Mouse (Mus musculus): ENCODE results near the gene Trim42.

Trim42 gene

GRCm38 (mm10) chr9:97369591-97369990 lies at the start of gene Trim42:
Gene Trim42 (minus strand): TSS chr9:97369958.
- DNase-seq (ENCODE audit: low spot score in 2 of 2): no peak

DNA sequence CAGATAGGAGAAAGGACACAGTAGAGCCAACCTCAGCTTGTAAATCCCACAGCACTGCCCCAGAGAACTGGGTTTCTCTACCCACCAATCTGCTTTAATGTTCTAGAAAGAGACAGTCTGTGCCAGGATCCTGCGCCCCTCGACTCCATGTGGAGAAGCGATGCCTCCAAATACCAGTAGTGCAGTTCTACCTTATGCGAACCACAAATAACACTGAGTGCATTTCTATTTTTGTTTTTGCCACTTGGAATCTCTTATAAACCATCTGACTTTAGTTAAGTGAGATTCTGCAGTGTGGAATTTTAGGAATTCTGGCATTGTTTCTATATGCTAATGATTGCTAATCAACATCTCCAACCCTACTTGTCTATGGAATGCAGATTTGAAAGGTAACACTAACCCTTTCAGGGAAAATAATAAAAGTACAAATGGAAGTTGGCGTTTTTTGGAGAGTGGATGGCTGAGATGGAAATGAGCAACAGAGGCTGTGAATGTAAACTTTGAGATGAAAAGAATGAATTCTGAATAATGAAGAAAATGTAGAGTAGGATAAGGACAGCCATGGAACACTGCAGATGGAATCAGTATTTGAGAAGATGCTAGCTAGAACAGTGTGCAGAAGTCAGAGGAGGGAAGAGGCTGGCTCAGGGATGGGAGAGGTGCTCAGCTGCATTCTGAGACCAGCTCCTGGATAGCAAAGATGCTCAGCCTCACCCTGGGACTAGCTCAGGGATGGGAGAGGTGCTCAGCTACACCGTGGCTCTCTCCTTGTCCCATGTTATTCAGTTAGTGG lies 45.3 kb upstream of the Trim42 start:
- peak; percentile 37 to 44 for DNase-seq (ENCODE audit: low spot score in 2 of 2)

- DNase-seq (ENCODE audit: low spot score in 2 of 2): no peak
Observed at GRCm38 (mm10) chr9:97408142-97408541, 38.4 kb upstream of the Trim42 start.

- no peak for DNase-seq (ENCODE audit: low spot score in 2 of 2)
Observed at GRCm38 (mm10) chr9:97356441-97356840, 13.3 kb downstream of the Trim42 start.

- DNase-seq (ENCODE audit: low spot score in 2 of 2): peak; percentile 60 to 66
Observed at GRCm38 (mm10) chr9:97344767-97345297, 24.9 kb downstream of the Trim42 start.

DNA sequence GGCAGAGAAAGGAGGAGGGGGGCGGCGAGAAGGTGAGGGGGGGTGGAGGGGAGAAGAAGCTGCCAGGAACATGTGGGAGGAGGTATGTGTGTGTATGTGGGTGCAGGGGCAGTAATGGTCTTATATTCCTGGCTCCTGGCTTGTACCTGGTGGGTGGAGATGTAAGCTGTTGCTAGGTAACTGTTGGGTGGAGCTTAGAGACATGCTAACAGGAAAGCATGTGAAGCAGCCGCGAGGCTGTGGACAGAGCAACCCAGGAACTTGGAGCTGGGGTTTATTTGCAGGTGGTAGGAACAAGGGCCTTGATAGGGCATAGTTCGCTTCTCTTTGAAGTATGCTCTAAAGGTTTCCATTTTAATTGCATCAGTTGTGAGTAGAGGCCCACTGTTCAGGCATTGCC lies 28.0 kb downstream of the Trim42 start:
- DNase-seq (ENCODE audit: low spot score in 2 of 2): no peak

GRCm38 (mm10) chr9:97322846-97323245 lies 46.9 kb downstream of the Trim42 start:
- no peak for DNase-seq (ENCODE audit: low spot score in 2 of 2)

- DNase-seq (ENCODE audit: low spot score in 2 of 2): no peak
Observed at GRCm38 (mm10) chr9:97322120-97322519, 47.6 kb downstream of the Trim42 start.

DNA sequence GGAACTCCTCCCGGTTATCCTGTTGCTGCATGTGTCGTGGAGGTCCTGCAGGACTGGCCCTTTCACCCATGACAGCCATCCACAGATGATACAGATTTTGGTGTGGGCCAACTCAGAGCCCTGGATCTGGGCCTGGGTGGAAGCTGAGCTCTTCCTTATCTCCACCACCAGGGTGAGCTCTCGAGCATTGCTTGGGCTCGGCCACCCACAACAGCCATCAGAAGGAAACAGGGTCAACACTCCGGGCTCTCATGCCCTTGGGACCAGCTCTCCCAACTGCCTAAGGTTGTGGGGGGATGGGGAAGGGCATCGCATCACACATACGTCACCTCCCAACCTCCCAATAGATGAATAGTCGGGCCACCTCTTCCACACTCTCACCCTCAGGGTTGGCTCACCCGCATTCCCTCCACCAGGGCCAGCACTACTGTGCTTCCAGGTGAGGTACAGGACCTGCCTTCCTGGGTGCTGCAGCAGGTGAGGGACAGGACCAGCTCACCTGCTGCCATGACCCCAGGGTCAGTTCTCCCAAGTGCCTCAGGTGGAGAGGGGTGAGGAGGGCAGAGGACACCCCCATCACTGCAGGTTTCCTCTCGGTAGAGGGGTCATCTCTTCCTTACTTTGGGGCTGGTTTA lies 54.2 kb downstream of the Trim42 start:
- no peak for DNase-seq (ENCODE audit: low spot score in 2 of 2)

DNA sequence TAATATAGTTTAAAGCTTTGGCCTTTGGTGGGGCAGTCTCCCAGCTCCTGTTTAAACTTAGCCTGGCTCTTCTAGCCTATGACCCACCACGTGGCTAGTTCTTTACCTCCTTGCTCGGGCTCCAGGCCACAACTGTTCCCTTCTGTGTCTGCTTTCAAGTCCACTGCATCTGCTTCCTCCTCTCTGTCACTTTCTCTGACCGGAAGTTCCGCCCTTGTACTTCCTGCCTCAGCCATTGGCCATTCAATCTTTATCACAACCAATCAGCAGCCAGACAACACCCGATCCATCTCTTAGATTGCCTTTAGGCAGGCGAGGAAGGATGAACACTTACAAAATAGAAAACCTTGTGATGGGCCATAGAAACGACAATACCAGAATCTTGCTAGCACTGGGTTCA lies 58.1 kb downstream of the Trim42 start:
- DNase-seq (ENCODE audit: low spot score in 2 of 2): peak in 1 of 2 experiments; percentile 9

DNA sequence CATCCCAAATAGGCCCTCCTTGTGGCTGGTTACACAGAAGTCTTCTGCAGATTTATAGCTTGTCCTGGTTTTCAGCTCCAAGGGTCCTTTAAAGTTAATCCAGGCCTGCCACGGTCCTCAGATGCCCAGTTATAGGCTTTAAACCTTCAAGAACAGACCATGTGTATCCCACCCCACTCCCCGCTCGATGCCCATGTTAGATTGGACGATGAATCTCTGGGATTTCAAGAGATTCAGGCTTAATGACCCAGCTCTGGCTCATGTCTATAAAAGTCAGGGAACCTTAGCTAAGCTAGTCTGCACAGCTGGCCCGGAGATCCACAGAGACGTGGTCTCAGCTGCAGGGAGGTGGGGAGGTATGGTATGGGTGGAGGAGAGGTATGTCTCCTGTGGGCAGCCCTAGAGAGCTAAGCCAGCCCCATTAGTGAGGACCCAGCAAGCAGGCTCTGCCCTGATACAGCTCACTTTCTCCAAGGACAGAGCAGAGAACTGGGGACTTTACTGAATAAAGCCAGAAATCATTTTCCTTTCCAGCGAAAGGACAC lies 60.2 kb downstream of the Trim42 start:
- DNase-seq (ENCODE audit: low spot score in 2 of 2): no peak

DNA sequence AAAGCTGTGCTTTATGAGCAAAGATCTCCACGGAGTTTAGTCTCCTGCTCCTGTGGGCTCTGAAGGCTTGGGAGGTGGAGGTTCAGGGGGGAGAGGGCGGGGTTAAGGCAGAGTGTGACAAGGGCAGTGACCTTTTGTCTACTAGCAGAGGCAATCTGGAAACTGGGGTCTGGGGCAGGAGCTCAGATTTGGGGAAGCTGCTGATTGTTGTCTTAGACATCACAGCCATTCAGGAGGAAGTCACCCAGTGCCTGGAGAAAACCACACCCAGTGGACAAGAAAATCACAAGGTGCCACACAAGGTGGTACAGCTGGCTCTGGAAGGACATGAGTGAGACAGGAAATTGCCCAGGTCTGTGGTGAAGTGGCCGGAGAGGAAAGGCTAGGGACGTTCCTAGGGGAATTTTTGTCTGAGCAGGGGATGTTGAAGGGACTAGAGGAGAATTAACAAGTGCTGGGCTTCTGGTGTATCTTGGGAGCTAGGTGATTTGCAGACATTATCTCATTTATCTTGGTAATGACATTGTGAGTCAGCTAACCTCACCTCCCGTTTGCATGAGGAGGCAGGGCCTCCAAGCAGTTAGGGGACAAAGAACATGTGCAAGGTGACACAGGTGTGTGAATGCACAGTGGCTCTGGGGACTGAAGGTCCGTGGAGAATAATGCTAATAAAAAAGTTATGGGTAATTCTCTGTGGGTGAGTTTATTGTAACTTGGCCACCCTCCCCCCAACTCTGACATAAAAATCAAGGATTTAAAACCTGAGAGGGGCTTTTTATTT lies 61.9 kb downstream of the Trim42 start:
- no peak for DNase-seq (ENCODE audit: low spot score in 2 of 2)

Measured in right cerebral cortex, postnatal 10 days (tissue).